Mouse (Mus musculus) thymus, postnatal 25 days (tissue): ENCODE results near the gene 1700025G04Rik.

Experiments
- DNase-seq: peaks from one replicate; pipeline ENCODE4 v3.0.0; 2022

1700025G04Rik gene

DNA sequence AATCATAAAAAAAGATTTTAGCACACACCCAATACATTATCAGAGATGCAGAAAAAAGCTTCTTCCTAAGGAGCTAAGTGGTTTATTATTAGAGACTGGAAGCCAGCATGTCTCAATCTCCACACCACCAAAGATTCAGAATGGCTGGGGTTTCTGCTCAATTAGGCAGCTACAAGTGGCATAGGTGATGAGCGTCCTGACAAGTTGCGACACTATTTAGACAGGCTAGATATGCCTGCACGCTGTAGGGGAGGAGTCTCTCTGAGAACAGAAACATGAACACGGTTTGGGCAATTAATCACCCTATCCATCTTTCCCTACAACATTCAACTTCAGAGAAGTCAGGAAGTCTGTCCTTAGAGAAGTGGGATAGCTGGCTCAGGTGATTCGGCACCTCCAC, 134.1 kb downstream of the 1700025G04Rik start:
- no peak for DNase-seq

DNA sequence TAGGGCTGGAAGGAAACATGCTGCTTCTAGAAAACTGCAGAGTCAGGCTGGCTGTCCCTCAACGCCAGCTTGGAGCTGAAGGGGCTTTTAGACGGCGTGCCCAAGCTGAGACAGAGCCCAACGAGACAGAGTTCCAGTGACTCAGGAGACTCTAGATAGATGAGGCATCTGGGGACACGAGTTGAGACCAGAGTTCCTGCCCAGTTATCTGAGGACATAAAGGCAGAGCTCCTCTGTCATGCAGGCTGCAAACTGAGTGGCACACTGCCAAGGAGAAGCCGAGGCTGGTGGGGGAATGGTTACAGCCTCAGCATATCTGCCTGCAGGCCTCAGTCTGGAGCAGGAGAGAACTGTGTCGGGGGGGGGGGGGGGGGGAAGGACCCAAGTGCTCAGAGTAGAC, 136.4 kb downstream of the 1700025G04Rik start:
- no peak for DNase-seq

DNA sequence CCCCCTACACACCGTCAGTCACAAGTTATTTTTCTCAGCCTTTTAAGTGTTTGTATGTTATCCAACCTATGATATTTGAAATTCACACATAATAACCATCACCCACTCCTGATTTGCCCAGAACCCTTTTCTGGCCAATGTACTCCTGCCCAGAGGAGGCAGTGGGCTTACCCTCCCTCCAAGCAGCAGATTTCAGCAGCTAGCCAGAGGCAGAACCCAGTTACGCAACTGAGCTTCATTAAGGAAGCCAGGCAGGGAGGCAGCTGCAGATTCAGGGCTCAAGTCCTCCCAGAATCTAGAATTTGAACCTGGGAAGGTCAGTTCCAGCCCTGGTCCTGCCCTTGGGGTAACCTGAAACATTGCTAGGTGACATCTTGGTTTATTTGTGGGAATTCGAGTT, 141.9 kb downstream of the 1700025G04Rik start:
- DNase-seq = no peak

- DNase-seq = no peak
These were observed 142.4 kb downstream of the 1700025G04Rik start for GRCm38 (mm10) chr1:151947571-151947970.

- no peak for DNase-seq
These were observed 145.3 kb downstream of the 1700025G04Rik start for GRCm38 (mm10) chr1:151944457-151945223.

GRCm38 (mm10) chr1:151943681-151944237, 146.2 kb downstream of the 1700025G04Rik start:
- no peak for DNase-seq

DNA sequence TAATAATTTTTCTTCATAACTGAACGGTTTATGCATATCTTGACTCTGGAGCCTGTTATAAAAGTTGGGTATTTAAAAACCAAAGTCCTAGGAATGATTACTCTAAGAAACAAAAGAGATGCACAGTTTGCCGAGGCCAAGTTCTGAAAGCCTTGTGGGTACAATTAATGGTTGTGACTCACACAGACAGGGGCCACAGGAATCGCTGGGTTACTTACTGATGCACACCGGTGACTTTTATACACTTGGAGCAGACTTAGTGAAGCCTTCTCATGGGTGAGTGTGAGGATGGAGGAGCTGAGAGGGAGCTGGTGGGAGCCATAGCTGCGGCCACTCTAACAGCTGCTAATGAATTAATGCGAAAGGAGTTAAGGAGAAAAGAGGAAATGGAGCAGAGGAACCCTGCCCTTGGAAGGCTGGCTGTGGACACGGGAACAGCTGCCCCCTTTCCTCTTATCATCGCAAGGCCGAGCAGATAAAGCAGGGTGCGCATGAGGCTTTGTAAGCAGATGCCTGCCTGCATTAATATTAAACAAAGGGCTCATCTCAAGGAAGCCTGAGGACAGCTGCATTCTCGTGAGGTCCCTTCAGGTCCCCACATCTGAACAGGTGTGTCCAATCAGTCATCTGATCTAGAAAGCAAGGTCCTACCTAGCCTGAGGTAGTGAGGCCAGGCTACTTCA, 146.8 kb downstream of the 1700025G04Rik start:
- no peak for DNase-seq

GRCm38 (mm10) chr1:151939987-151940386, 149.9 kb downstream of the 1700025G04Rik start:
- no peak for DNase-seq

GRCm38 (mm10) chr1:151939510-151939909, 150.4 kb downstream of the 1700025G04Rik start:
- DNase-seq = no peak

DNA sequence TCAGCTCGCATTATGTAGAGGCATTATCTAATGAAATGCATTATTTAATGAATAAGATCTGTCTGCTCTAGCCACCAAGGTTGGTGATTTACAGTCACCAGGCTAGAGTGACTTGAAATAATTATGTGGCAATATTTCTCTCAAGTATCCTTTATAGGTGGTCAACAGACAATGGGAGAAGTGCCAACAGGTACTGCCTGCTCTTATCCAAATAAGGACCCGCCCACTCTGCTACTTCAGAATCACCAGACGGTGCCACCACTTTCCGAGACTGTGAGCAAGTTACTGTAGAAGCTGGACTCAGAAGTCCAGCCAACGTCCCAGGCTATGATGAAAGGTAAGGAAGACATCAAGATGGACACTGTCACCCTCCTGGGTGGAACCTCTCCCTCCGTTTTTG, 156.3 kb downstream of the 1700025G04Rik start:
- DNase-seq = no peak

GRCm38 (mm10) chr1:151926826-151927225, 163.1 kb downstream of the 1700025G04Rik start:
- no peak for DNase-seq

GRCm38 (mm10) chr1:151926141-151926540, 163.8 kb downstream of the 1700025G04Rik start:
- DNase-seq = no peak

DNA sequence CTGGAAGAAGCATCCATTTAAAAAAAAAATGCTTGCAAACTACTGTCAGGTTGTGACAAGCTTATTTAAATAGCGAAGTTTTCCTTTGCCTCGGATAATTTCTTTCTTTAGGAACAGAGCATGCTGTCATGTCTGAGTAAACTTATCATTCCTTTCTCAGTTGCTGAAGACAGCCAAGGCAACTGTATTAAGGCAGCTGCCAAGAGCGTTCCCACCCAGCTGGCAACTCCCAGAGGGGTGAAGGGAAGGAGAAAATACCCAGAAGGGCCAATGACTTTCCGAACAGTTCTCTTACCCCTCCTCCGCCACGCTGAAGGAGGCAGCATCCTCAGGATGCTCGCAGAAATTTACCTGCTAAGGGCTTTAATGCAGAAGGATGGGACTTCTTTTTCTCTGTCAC, 164.2 kb downstream of the 1700025G04Rik start:
- no peak for DNase-seq

- DNase-seq = no peak
These were observed 171.0 kb downstream of the 1700025G04Rik start for GRCm38 (mm10) chr1:151918806-151919357.

DNA sequence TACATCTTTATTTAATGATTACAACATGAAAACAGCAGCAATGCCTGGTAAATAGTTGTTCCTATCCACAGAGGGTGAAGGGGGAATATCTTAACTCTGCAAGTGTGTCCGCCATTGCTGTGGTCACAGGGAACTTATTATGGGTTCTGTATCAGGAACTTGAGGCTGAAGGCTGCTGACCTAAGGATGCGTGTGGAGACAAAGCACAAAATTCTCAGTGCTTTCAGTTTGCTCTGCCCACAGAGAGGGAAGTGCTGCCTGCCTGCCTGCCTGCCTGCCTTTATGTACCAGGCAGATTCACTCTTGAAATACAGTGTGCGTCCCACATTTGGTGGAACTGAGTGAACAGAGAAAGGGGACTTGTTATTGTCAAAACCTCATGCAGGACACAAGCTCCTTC, 172.2 kb downstream of the 1700025G04Rik start:
- DNase-seq = no peak

DNA sequence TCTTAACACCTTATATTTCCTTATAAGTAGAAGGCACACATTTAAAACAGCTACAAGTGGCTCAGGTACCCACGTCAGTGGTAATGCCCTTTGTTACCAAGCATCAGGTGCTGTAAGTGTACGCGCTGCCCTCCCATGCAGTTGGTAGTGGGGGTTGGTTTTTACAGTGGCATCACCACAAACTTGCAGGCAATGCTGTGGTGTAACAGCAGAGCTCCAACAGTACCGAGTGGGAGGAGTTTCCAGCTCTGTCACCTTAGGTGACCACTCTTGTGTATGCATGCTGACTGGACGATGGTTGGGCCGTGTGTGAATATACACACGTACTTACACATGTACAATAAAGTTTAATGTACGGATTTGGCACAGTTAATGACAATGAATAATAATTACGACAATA, 175.4 kb downstream of the 1700025G04Rik start:
- no peak for DNase-seq

GRCm38 (mm10) chr1:151907014-151907413, 182.9 kb downstream of the 1700025G04Rik start:
- DNase-seq = no peak

DNA sequence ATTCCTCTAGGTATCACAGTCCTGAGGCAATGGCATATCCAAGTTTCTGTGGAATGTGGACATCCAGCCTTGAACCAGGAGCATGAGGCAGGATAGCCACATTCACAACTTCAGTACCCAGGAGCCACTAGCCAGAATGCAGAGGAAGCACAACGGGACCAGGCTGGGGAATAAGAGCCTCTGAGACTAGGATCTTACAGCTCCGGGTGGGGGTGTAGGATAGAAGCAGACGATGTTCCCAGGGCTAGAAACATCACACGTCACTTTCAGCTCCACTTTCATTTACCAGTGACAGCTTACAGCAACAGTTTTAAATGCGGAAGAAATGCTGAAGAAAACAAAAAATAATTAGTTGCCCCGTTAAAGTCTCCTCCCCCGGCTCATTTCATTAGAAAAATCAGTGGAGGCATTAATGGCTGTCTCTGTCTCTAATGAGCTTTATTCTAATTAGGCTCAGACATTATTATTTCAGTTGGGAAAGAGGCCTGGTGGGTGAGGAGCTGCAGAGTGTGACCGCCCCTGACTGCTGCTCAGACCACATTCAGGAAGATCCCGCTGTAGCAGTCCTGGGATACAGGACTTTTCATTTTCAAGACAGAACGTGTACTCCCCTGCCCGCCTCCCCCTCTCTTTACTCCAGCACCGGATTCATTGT, 189.1 kb downstream of the 1700025G04Rik start:
- no peak for DNase-seq

DNA sequence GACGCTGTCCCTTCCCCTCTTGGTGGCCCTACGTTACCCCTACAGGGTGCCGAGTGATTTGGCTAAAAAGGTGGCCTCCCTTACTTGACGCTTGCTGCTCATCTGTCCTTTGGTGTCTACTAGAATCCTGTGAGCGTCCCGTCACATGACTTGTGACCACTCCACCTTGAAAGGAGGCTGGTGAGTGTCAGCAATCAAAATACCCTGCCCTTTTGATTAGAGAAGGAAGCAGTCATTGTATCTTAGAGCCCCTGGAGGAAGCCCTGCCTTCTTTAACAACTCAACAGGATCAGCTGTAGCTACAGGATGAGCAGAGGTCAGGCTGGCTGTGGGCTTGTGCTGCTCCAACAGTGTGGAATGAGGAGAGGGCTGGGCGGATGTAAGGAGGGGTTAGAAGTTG, 190.0 kb downstream of the 1700025G04Rik start:
- DNase-seq = no peak

- DNase-seq = no peak
These were observed 194.5 kb downstream of the 1700025G04Rik start for GRCm38 (mm10) chr1:151895406-151895805.

DNA sequence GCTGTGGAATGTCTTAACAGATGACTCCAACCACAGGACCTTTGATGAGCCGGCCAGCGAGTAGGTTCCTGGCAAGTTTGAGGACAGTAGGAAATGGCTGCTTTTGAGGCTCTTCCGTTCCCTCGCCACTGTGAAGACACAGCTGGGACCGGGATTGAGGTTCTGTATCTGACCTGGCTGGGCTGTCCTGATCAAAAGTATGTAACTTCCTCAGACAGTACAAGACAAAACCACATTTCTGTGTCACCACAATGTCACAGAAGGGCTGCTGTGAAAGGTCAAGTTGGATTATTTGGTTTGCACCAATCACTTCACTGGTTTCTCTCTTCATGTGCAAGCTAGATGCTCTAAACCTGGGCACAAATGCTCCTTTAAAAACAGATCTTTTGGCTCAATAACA, 195.9 kb downstream of the 1700025G04Rik start:
- DNase-seq = no peak

- DNase-seq = no peak
These were observed 197.9 kb downstream of the 1700025G04Rik start for GRCm38 (mm10) chr1:151892008-151892407.

DNA sequence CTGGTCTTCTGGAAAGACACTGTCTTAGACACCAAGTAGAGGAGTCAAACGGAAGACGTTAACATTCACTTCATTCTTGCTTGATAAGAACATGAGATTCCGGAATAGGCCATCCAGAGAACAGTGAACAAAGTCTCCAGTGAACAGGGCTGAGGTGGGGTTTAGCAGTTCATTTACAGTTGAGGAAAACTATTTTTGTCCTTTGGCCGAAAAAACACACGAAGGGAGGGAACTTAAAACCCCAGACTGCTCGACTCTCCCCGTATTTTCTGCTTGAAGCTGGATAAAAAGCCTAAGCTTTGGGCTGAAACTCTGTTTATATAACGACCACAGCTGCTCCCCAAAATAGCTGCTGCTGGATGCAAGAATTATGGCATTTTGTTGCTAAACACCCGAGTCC, 198.7 kb downstream of the 1700025G04Rik start:
- no peak for DNase-seq
